Mouse (Mus musculus): Measurements from ENCODE around the gene Hrh1. TPM values are rescaled to one million over a fixed set of nuclear protein-coding genes. Genes with fewer than 3 reads are reported as not detected.

The Hrh1 gene
- polyA plus RNA-seq, 1 experiment from 2014 or later, result 0.19 TPM

DNA sequence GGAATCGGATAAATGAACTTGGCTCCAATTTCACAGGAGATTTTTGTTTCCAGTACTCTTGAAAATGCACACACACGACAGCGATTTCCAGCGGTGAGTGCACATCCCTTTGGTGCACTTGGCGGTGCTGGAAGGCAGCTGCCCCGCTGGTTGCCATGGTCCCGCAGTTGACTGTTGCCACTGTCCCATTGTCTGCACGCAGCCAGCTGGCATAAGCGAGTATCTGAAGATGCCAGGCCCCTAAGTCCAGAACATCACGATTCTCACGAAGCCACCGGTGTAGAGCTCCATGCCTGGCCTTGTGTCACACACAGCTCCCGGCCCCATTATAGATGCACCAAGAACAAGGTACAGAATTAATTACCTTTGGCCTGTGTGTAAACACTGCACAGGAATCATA lies 29.9 kb downstream of the Hrh1 start:
- no peak for DNase-seq (ENCODE audit: low spot score)
- no peak overlapping the region for H3K9ac ChIP-seq (replicated peaks; ENCODE audit: low read depth)
- H3K27me3 ChIP-seq (replicated peaks; ENCODE audit: insufficient read depth, low read length), result 0 out of 2 replicates have a peak, but pooled peaks cover 4% of the 10 kb centered on the region
- no peaks in the 10 kb centered on the region for H3K36me3 ChIP-seq (ENCODE audit: insufficient read depth, low read length)
- TF ChIP-seq EP300 (IDR thresholded peaks at IDR 0.05), result no peak
- TF ChIP-seq CTCF (IDR thresholded peaks at IDR 0.05), result no peak
- WGBS, result 88% methylated on average over 13 of the region's 13 CpGs
- no peak for ATAC-seq
- no peaks in the 10 kb centered on the region for H3K9me3 ChIP-seq (ENCODE audit: low read length)
- H3K4me2 ChIP-seq (replicated peaks; ENCODE audit: low read depth, low read length), result no peak overlapping the region
- H3K4me3 ChIP-seq (ENCODE audit: low read depth, low read length), result no peak overlapping the region
- H3K4me1 ChIP-seq (ENCODE audit: insufficient read depth, low read depth, low read length), result no peaks in the 10 kb centered on the region
- H3K27ac ChIP-seq (ENCODE audit: low read length), result no peak overlapping the region

GRCm38 (mm10) chr6:114428831-114429230 lies 31.1 kb downstream of the Hrh1 start:
- Histone ChIP-seq H3K9me3 (ENCODE audit: low read length) (no peaks in the 10 kb centered on the region), H3K9ac (replicated peaks; ENCODE audit: low read depth) (no peak overlapping the region), H3K36me3 (ENCODE audit: insufficient read depth, low read length) (no peaks in the 10 kb centered on the region), H3K27me3 (replicated peaks; ENCODE audit: insufficient read depth, low read length) (0 out of 2 replicates have a peak, but pooled peaks cover 4% of the 10 kb centered on the region), H3K27ac (ENCODE audit: low read length) (no peak overlapping the region), H3K4me2 (replicated peaks; ENCODE audit: low read depth, low read length) (no peak overlapping the region), H3K4me1 (ENCODE audit: insufficient read depth, low read depth, low read length) (no peaks in the 10 kb centered on the region), H3K4me3 (ENCODE audit: low read depth, low read length) (no peak overlapping the region)
- DNase-seq (ENCODE audit: low spot score) (peak; percentile 11), ATAC-seq (peak; percentile 60)
- 53% methylated on average over 16 of the region's 16 CpGs for WGBS
- TF ChIP-seq CTCF (IDR thresholded peaks at IDR 0.05) (peak; percentile 25; the same call in 1 of the 2 replicates), EP300 (IDR thresholded peaks at IDR 0.05) (peak; percentile 37; the same call in 1 of the 2 replicates)

- no peak for TF ChIP-seq CTCF (IDR thresholded peaks at IDR 0.05)
- no peak for TF ChIP-seq EP300 (IDR thresholded peaks at IDR 0.05)
- Histone ChIP-seq H3K4me2 (replicated peaks; ENCODE audit: low read depth, low read length) (no peak overlapping the region), H3K27ac (ENCODE audit: low read length) (no peak overlapping the region), H3K4me1 (ENCODE audit: insufficient read depth, low read depth, low read length) (no peaks in the 10 kb centered on the region), H3K4me3 (ENCODE audit: low read depth, low read length) (no peak overlapping the region), H3K27me3 (replicated peaks; ENCODE audit: insufficient read depth, low read length) (no peaks in the 10 kb centered on the region), H3K9ac (replicated peaks; ENCODE audit: low read depth) (no peak overlapping the region), H3K36me3 (ENCODE audit: insufficient read depth, low read length) (no peaks in the 10 kb centered on the region), H3K9me3 (ENCODE audit: low read length) (no peaks in the 10 kb centered on the region)
- DNase-seq (ENCODE audit: low spot score) (no peak), ATAC-seq (no peak)
- 22% methylated on average over 3 of the region's 3 CpGs for WGBS
Measured at GRCm38 (mm10) chr6:114432591-114432990, 34.9 kb downstream of the Hrh1 start.

- H3K4me1 ChIP-seq (ENCODE audit: insufficient read depth, low read depth, low read length), result no peaks in the 10 kb centered on the region
- TF ChIP-seq EP300 (IDR thresholded peaks at IDR 0.05) (no peak), CTCF (IDR thresholded peaks at IDR 0.05) (no peak)
Measured at GRCm38 (mm10) chr6:114434524-114434923, 36.8 kb downstream of the Hrh1 start.

DNA sequence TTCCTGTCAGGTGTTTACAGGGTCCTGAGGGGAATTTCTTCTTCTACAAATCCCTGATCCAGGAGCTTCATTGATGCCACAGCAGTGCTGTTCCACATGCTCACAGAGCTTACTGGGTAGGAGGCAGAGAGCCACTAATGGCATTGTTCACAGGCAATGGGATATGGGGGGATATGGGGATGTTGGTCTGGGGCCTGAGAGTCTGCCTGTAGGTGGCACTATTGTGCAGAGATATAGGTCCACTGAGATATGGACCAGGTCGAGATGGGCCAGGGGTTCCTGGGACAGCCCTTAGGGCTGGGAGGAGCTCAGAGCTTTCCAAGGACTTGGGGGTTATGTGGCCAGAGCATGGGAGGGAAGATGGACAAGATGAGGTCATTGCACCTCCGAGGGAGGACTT lies 42.6 kb downstream of the Hrh1 start:
- WGBS, result 51% methylated on average over 2 of the region's 2 CpGs
- H3K27me3 ChIP-seq (replicated peaks; ENCODE audit: insufficient read depth, low read length), result peaks cover 3% of the 10 kb centered on the region; the same call in 1 of the 2 replicates
- H3K4me2 ChIP-seq (replicated peaks; ENCODE audit: low read depth, low read length), result no peak overlapping the region
- TF ChIP-seq CTCF (IDR thresholded peaks at IDR 0.05), result peak; percentile 16; the same call in 1 of the 2 replicates
- no peak for TF ChIP-seq EP300 (IDR thresholded peaks at IDR 0.05)
- no peaks in the 10 kb centered on the region for H3K4me1 ChIP-seq (ENCODE audit: insufficient read depth, low read depth, low read length)
- no peak overlapping the region for H3K4me3 ChIP-seq (ENCODE audit: low read depth, low read length)
- DNase-seq (ENCODE audit: low spot score), result no peak
- H3K9ac ChIP-seq (replicated peaks; ENCODE audit: low read depth), result no peak overlapping the region
- ATAC-seq, result no peak
- H3K9me3 ChIP-seq (ENCODE audit: low read length), result no peaks in the 10 kb centered on the region
- H3K27ac ChIP-seq (ENCODE audit: low read length), result no peak overlapping the region
- H3K36me3 ChIP-seq (ENCODE audit: insufficient read depth, low read length), result no peaks in the 10 kb centered on the region

More at GRCm38 (mm10) chr6:114434524-114434923, 36.8 kb downstream of the Hrh1 start:
- Histone ChIP-seq H3K27ac (ENCODE audit: low read length) (no peak overlapping the region), H3K9me3 (ENCODE audit: low read length) (no peaks in the 10 kb centered on the region), H3K4me2 (replicated peaks; ENCODE audit: low read depth, low read length) (no peak overlapping the region), H3K4me3 (ENCODE audit: low read depth, low read length) (no peak overlapping the region), H3K9ac (replicated peaks; ENCODE audit: low read depth) (no peak overlapping the region), H3K36me3 (ENCODE audit: insufficient read depth, low read length) (no peaks in the 10 kb centered on the region), H3K27me3 (replicated peaks; ENCODE audit: insufficient read depth, low read length) (no peaks in the 10 kb centered on the region)
- no peak for DNase-seq (ENCODE audit: low spot score)
- 62% methylated on average over 5 of the region's 5 CpGs for WGBS
- ATAC-seq, result no peak

- Histone ChIP-seq H3K27me3 (replicated peaks; ENCODE audit: insufficient read depth, low read length) (peaks cover 3% of the 10 kb centered on the region; the same call in 1 of the 2 replicates), H3K36me3 (ENCODE audit: insufficient read depth, low read length) (no peaks in the 10 kb centered on the region), H3K9ac (replicated peaks; ENCODE audit: low read depth) (no peak overlapping the region), H3K4me3 (ENCODE audit: low read depth, low read length) (no peak overlapping the region), H3K27ac (ENCODE audit: low read length) (no peak overlapping the region), H3K9me3 (ENCODE audit: low read length) (no peaks in the 10 kb centered on the region), H3K4me1 (ENCODE audit: insufficient read depth, low read depth, low read length) (no peaks in the 10 kb centered on the region), H3K4me2 (replicated peaks; ENCODE audit: low read depth, low read length) (no peak overlapping the region)
- TF ChIP-seq CTCF (IDR thresholded peaks at IDR 0.05) (no peak), EP300 (IDR thresholded peaks at IDR 0.05) (no peak)
- DNase-seq (ENCODE audit: low spot score) (no peak), ATAC-seq (no peak)
- WGBS, result 58% methylated on average over 10 of the region's 10 CpGs
Measured at GRCm38 (mm10) chr6:114440788-114441453, 43.2 kb downstream of the Hrh1 start.

Measured in lung, postnatal 0 days (tissue).